Mouse (Mus musculus) ES-Bruce4 (cell line): ENCODE results near the gene Map6.

Source experiments
- CTCF ChIP-seq: IDR thresholded peaks from one replicate; pipeline ENCODE4 v1.8.1; 2011; ENCODE audit warnings: low read depth, low read length
- EP300 ChIP-seq: IDR thresholded peaks from 2 replicates; pipeline ENCODE4 v1.6.1; 2011; ENCODE audit warnings: low read depth, low read length; ENCODE audit not compliant: insufficient read depth
- POLR2A ChIP-seq: IDR thresholded peaks from one replicate; pipeline ENCODE4 v1.8.1; 2011; ENCODE audit warnings: low read length; ENCODE audit not compliant: insufficient read depth

DNA sequence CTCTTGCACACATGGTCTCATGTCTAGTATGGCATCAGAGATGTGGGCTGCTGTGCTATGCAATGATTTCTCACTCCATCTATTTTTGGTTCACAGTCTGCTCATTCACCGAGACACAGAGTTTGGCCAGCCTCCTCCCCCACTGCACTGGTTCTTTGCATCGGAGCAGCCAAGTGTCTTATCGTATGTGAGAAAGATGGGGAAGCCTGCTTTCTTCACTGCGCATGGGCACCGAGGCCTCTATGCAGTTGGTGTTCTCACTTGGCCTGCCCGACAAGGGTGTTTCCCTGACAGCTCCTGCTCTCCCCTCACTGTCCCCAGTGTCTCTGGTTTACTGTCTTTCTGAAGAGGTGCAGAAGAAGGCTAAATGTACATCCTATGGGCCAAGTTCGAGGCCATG is 12.2 kb upstream of the Map6 start:
- TF ChIP-seq CTCF (no peak), POLR2A (no peak), EP300 (no peak)
